ENCODE assay signal across 11 mouse cellular contexts in the genomic region with DNA sequence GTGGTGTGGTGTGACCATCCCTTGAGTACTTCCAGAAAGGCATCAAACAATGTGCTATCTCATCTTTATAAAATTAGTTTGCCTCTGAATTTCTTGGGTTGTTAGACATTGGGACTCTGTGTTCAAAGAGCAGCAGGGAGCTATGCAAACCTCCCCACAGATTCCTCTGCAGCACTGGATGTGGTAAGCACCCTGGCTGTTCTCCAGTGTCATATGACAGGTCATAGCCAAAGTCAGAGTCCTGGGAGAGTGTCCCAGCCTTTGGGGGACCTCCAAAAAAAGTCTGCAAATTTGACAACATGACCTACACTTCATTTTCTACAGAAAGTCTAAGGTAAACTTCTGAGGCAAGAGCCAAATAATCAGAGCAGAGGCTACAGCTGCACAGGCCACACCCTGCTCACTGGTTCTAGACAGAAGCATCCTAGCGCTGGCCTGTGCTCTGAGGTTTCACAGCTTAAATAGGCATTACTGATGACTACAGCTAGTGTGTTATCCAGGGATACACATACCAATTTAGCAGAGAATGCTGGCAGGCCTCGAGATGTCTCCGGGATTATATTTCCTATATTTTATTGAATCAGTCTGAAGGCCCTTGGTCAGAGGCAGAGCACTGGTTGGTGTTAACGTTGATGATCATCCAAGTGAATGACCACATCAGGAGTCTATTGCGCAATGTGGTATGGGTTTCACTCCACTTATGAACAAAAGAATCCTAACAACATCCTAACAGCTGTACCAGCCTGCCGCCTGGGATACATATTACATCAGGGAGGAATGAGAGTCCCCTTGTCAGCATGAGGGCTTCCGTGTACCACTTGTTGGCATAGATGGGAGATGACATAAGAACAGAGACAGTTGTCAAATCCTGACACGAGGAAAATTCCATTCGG.
DNase-seq lines count a peak whose midpoint lies in the region; ATAC-seq and TF ChIP-seq lines count a peak whose summit lies in the region.
"Had no signal": no experiment of that assay in that cellular context is flagged by ENCODE, and none has a peak within 500 bp of the region (broad histone marks: within the 10 kb centered on the region; RNA-seq: fewer than 3 reads in every experiment).

No protein-coding gene starts in this region.

- peak; percentile 15 to 55 for DNase-seq in lung, adult 18-20 months
- DNase-seq in lung, adult 2 months: no peak
- DNase-seq in heart, embryonic 10.5 days (ENCODE audit: low spot score): peak; percentile 51
- peak; percentile 28 for DNase-seq in lung, postnatal 25 days (ENCODE audit: low spot score)
- no peak for DNase-seq in thymus, postnatal 4 days
- no peak for DNase-seq in thymus, postnatal 14 days
- no peak for DNase-seq in urinary bladder, adult 2 months (ENCODE audit: low spot score)

- no peak for TF ChIP-seq CTCF in lung, adult 2 months (IDR thresholded peaks at IDR 0.05; ENCODE audit: insufficient read depth, low read length)

- H3K27ac ChIP-seq in embryonic facial prominence, embryonic 15.5 days (replicated peaks): peak overlapping the region; percentile 29; the same call in 1 of the 2 replicates
- no peak overlapping the region for H3K27ac ChIP-seq in heart, embryonic 10.5 days
- H3K27ac ChIP-seq: macrophage; stomach, embryonic 15.5 days had no signal

- H3K4me1 ChIP-seq in lung, adult 2 months (ENCODE audit: control insufficient read depth, insufficient read depth, low read length): peaks cover 4% of the 10 kb centered on the region
- H3K4me1 ChIP-seq in embryonic facial prominence, embryonic 15.5 days: peaks cover 8% of the 10 kb centered on the region; the same call in 1 of the 2 replicates
- H3K4me1 ChIP-seq in heart, embryonic 10.5 days: 0 out of 2 replicates have a peak, but pooled peaks cover 11% of the 10 kb centered on the region
- H3K4me1 ChIP-seq: stomach, embryonic 15.5 days had no signal

- no peaks in the 10 kb centered on the region for H3K27me3 ChIP-seq in embryonic facial prominence, embryonic 15.5 days
- H3K27me3 ChIP-seq in heart, embryonic 10.5 days (ENCODE audit: insufficient read depth, poor library complexity, severe bottlenecking): no peaks in the 10 kb centered on the region
- H3K27me3 ChIP-seq: stomach, embryonic 15.5 days had no signal

- no peaks in the 10 kb centered on the region for H3K9me3 ChIP-seq in embryonic facial prominence, embryonic 15.5 days (replicated peaks)
- H3K9me3 ChIP-seq in heart, embryonic 10.5 days: no peaks in the 10 kb centered on the region
- H3K9me3 ChIP-seq: stomach, embryonic 15.5 days had no signal

- H3K4me2 ChIP-seq in embryonic facial prominence, embryonic 15.5 days (replicated peaks): no peak overlapping the region
- H3K4me2 ChIP-seq: stomach, embryonic 15.5 days had no signal

- H3K4me3 ChIP-seq in lung, adult 2 months (replicated peaks; ENCODE audit: extremely low read depth, low read depth, low read length): no peak overlapping the region
- no peak overlapping the region for H3K4me3 ChIP-seq in embryonic facial prominence, embryonic 15.5 days (replicated peaks)
- H3K4me3 ChIP-seq in heart, embryonic 10.5 days: no peak overlapping the region
- H3K4me3 ChIP-seq: erythroblast, embryonic 14.5 days; stomach, embryonic 15.5 days had no signal

- ATAC-seq in embryonic facial prominence, embryonic 15.5 days (ENCODE audit: insufficient number of reproducible peaks, low FRiP score, low TSS enrichment, low read depth): peak; percentile 84

- 69% methylated on average over 9 of the region's 9 CpGs for WGBS in lung, adult 2 months
- 60% methylated on average over 9 of the region's 9 CpGs for whole genome bisulfite sequencing in embryonic facial prominence, embryonic 15.5 days
- 87% methylated on average over 9 of the region's 9 CpGs for WGBS in heart, embryonic 10.5 days

- TF ChIP-seq POLR2A in lung, adult 2 months (IDR thresholded peaks at IDR 0.05; ENCODE audit: borderline replicate concordance, extremely low read depth, low read depth, low read length): no peak

- H3K9ac ChIP-seq in embryonic facial prominence, embryonic 15.5 days: no peak overlapping the region
- H3K9ac ChIP-seq: stomach, embryonic 15.5 days had no signal

- no peaks in the 10 kb centered on the region for H3K36me3 ChIP-seq in embryonic facial prominence, embryonic 15.5 days
- no peaks in the 10 kb centered on the region for H3K36me3 ChIP-seq in heart, embryonic 10.5 days
- H3K36me3 ChIP-seq: stomach, embryonic 15.5 days had no signal

Comparison
In these comparisons a context has a peak if more than half of its experiments do, and no peak if none do; other contexts are left out.
1. DNase-seq: peak in lung, adult 18-20 months (2 of 2), heart, embryonic 10.5 days (single experiment) and lung, postnatal 25 days (single experiment); none in lung, adult 2 months (single experiment), thymus, postnatal 4 days (single experiment), thymus, postnatal 14 days (single experiment) and urinary bladder, adult 2 months (single experiment).